Mouse (Mus musculus) regulatory T cell (primary cell): ENCODE data around the gene Gm47955.
"Not testable (repeated sequence)": the region's sequence is repeated elsewhere in the genome, so short reads cannot be mapped to it uniquely, and the experiment has no call there.

Source experiments
- in situ Hi-C: fragments of 300-600 bp; cut with MboI, MseI; formaldehyde crosslinking; loops from one replicate; pipeline ENCODE4 v1.15.1; 2025; ENCODE audit warnings: high pct_unique_total_duplicates

Gene Gm47955

DNA sequence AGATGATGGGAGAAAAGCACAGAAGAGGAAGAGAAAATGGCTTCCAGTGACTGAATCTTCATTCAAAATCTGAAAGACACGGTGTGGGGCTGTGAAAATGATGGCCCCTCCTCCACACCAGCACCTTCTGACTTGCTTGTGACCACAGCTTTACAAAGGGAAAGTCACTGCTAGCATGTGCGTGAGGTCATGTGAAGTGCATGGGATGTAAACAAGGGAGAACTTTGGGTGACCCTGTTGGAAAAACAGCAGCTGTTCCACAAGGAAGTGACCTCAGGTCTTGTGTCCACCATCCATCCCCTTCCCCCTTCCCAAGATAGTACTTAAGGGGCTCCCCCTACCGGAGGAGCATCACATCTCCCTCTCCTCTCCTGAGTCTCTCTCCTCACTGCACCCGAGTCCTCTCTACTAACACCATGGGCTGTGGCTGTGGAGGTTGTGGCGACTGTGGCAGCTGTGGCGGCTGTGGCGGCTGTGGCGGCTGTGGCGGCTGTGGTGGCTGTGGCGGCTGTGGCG is at the start of gene Gm47955:
Gene Gm47955, plus strand, starts transcription at position 417 of the 516 bp plus-strand sequence.
- in situ Hi-C loops, result no loop called here

DNA sequence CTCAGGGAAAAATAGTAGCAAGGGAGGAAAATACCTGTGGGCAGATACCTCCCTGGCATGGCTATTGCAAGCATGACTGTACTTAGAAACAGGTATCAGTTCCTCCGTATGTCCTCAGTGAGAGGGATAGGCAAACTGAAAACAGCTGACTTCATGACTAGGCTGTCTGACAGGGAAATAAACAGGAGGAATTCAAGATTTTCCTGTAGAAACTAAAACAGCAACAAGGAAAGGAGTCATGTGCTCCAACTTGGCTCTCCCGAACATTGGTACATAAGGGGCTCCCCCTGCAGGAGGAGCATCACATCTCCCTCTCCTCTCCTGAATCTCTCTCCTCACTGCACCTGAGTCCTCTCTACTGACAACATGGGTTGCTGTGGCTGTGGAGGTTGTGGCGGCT is 47.1 kb upstream of the Gm47955 start, which contains the start of gene A030005L19Rik:
Gene A030005L19Rik, plus strand, starts transcription at position 301 of the 400 bp plus-strand sequence.
- in situ Hi-C loops, result no loop called here

DNA sequence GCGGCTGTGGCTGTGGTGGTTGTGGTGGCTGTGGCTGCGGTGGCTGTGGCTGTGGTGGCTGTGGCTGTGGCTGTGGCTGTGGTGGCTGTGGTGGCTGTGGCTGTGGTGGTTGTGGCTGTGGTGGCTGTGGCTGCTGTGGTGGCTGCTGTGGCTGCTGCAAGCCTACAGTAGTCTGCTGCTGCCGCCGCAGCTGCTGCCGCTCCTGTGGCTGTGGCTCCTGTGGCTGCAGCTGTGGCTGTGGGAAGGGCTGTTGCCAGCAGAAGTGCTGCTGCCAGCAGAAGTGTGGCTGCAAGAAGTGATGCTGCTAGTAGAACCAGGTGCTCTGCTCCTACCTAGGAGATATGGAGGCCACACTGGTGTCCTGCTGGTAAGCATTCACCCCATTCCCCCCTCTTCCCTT is 46.7 kb upstream of the Gm47955 start:
- in situ Hi-C loops, result not testable (repeated sequence)

DNA sequence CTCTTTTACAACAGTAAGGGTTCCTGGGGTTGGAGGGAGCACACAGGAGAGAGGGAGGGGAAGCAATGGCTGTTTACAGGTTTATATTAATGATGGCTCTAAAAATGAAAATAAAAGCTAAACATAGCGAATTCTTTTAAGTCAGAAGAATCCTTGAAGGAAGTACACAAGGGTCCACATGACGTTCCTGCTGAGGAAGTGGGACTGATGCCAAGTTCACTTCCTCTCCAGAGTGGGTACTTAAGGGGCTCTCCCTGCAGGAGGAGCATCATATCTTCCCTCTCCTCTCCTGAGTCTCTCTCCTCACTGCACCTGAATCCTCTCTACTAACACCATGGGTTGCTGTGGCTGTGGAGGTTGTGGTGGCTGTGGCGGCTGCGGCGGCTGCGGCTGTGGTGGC is 35.4 kb upstream of the Gm47955 start, which contains the start of gene A030014E15Rik:
Gene A030014E15Rik, plus strand, starts transcription at position 268 of the 400 bp plus-strand sequence.
- in situ Hi-C loops, result no loop called here

DNA sequence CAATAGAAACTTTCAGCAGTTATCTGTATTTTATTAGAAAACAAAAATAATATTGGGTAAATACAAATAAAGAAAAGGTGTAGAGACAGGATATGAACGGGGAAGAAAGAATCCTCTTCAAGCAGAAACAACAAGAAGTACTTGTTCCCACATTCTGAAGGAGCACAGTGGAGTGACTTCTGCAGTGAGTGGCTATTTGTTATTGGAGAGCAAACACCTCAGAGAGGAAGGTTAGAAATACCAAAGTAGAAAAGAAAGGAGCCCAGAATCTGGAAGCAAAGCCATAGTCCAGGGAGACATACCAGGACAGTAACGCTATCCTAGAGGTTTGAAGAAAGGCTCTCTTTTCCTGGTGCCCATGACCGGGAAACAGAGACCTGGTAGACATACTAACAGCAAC is 29.5 kb upstream of the Gm47955 start:
- in situ Hi-C loops, result not testable (repeated sequence)

DNA sequence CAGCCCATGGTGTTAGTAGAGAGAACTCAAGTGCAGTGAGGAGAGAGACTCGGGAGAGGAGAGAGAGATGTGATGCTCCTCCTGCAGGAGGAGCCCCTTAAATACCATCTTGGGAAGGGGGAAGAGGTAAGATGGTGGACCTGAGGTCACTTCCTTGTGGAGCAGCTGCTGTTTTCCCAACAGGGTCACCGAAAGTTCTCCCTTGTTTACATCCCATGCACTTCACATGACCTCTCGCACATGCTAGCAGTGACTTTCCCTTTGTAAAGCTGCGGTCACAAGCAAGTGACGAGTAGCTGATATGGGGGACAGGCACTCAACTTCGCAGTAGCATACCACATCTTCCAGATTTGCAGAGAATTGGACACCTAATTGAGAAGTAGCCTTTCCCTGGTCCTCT is 28.8 kb upstream of the Gm47955 start, which contains the start of gene Gm6217:
Gene Gm6217, minus strand, starts transcription at position 74 of the 400 bp plus-strand sequence.
- in situ Hi-C loops, result not testable (repeated sequence)

DNA sequence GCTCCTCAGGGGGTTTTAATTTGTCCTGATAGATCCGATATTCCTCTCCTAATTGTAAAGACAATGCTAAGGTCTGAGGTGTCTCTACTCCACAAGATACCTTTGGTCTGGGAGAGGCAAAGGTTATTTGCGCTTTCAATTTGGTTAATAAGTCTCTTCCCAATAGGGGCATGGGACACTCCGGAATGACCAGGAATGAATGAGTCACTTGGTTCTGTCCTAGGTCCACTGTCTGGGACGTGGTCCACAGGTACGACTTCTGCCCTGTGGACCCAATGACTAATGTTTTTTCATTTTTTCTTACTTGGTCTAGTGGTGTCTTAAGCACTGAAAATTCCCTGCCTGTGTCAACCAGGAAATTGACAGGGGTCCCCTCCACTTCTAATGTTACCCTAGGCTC is 21.4 kb upstream of the Gm47955 start:
- in situ Hi-C loops, result no loop called here

DNA sequence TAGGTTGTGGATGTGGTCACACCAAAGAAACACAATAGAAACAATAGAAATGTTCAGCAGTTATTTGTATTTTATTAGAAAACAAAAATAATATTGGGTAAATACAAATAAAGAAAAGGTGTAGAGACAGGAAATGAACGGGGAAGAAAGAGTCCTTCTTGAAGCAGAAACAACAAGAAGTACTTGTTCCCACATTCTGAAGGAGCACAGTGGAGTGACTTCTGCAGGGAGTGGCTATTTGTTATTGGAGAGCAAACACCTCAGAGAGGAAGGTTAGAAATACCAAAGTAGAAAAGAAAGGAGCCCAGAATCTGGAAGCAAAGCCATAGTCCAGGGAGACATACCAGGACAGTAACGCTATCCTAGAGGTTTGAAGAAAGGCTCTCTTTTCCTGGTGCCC is 17.6 kb upstream of the Gm47955 start:
- in situ Hi-C loops, result loop anchor here (10.0 kb wide), 1 partner anchor 918 kb away; no protein-coding TSS in a partner anchor

DNA sequence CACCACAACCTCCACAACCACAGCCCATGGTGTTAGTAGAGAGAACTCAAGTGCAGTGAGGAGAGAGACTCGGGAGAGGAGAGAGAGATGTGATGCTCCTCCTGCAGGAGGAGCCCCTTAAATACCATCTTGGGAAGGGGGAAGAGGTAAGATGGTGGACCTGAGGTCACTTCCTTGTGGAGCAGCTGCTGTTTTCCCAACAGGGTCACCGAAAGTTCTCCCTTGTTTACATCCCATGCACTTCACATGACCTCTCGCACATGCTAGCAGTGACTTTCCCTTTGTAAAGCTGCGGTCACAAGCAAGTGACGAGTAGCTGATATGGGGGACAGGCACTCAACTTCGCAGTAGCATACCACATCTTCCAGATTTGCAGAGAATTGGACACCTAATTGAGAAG is 16.8 kb upstream of the Gm47955 start, which contains the start of gene A030003K21Rik:
Gene A030003K21Rik, minus strand, starts transcription at position 94 of the 400 bp plus-strand sequence.
- in situ Hi-C loops, result loop anchor here (10.0 kb wide), 1 partner anchor 918 kb away; no protein-coding TSS in a partner anchor

DNA sequence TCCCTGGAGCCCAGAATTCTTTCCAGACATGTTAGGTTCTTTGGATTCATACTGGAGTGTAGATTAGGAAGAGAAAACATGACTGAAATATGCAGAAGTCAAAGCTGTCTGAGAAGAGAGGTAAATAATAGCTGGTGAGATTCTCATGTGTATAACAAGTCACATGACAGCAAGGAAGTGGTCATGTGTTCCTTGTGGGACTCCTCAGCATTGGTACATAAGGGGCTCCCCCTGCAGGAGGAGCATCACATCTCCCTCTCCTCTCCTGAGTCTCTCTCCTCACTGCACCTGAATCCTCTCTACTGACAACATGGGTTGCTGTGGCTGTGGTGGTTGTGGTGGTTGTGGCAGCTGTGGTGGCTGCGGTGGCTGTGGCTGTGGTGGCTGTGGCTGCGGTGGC is 14.1 kb upstream of the Gm47955 start:
- in situ Hi-C loops, result loop anchor here (10.0 kb wide), 1 partner anchor 921 kb away; no protein-coding TSS in a partner anchor

DNA sequence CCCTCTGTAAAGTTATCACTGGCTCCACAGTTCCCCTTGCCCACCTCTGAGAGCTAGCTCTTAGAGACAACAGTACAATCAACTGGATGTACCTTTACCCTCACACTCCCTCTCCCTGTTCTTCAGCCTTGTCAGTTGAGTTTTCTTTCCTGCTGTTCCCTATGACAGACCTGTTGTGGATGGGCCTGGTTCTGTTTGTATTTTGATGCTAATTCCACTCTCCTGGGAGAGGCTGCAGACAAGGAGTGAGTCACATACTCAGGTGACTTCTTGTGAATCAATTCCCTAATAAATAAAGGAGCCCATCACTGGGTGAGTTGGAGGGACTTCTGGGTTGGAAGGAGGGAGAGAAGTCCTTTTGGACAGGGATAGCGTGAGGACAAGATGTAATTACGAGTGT is 11.5 kb upstream of the Gm47955 start:
- in situ Hi-C loops, result loop anchor here (10.0 kb wide), 1 partner anchor 924 kb away; no protein-coding TSS in a partner anchor

DNA sequence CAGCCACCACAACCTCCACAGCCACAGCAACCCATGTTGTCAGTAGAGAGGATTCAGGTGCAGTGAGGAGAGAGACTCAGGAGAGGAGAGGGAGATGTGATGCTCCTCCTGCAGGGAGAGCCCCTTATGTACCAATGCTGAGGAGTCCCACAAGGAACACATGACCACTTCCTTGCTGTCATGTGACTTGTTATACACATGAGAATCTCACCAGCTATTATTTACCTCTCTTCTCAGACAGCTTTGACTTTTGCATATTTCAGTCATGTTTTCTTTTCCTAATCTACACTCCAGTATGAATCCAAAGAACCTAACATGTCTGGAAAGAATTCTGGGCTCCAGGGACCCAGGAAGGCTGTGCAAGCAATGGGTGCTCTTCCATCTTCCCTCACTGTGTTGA is 4.2 kb upstream of the Gm47955 start, which contains the start of gene Gm7544:
Gene Gm7544, minus strand, starts transcription at position 101 of the 400 bp plus-strand sequence.
- in situ Hi-C loops, result not testable (repeated sequence)

DNA sequence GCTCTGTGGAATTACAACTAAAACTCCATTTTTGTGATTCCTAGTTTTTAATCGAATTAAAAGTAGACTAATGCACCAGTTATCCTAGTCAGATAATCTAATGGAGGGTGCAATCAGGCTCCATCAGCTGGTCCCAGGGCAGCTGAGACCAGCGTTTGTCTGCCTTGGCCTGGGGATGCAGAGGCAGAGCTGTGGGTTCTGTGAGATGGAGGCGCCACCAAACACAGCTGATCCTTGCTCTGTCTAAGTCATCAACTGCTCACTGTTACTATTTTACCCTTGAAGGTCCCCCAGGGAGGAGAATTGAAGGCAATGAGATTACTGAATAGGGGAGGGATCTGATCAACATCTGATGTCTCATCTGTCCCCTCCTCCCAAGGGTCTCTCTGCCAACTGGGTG is 6.3 kb downstream of the Gm47955 start:
- in situ Hi-C loops, result no loop called here

DNA sequence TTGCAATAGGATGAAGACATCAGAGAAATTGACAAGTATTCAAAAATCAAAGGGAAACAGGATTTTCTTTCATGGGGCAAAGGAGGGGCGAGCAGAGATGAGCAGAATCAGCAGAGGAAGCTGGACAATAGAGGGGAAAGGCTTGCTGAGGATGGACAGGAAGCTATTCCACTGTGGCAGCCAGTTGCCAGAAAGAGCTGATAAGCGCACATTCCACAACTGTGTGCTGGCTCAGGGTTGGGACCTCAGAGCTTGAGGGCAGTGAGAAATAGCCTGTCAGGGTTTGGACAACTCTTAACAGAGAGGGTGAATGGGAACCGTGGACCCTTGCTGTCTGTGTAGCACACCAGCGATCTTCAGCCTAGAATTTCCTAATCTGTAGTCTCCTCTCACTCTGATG is 12.0 kb downstream of the Gm47955 start:
- in situ Hi-C loops, result no loop called here

DNA sequence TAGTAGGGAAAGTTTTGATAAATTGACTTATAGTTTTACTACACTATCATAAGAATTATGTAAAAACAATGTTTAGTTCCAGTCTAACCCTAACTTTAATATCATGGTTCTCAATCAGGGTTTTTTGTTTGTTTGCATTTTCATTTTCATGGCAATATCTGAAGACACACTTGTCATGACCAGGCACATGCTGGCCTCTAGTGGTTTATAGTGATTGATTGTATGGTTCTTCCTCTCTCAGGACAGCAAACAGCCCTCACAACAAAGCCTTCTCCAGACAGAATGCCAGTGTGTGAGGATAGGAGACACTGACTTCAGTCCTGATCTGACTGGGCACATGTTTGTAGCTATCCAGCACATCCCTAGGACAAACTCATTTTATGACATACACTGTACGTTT is 13.2 kb downstream of the Gm47955 start:
- in situ Hi-C loops, result no loop called here

DNA sequence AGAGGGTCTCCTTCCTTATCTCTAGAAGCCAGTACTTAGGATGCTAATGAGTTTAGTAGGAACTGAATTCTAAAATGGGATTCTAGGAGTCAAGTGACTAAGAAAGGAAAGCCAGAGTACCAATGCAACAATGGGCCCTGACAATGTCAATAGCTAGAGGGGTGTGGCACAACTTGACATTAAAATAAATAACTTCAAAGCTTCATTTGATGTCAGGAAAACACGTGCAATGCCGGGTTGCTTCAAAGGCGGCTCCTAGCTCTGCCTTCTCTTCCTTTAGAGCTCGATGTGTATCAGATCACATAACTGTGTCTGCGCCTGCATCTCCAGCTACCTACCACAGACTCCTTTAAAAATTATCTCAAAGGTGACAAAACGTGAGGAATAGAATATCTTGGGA is 13.8 kb downstream of the Gm47955 start:
- in situ Hi-C loops, result no loop called here

DNA sequence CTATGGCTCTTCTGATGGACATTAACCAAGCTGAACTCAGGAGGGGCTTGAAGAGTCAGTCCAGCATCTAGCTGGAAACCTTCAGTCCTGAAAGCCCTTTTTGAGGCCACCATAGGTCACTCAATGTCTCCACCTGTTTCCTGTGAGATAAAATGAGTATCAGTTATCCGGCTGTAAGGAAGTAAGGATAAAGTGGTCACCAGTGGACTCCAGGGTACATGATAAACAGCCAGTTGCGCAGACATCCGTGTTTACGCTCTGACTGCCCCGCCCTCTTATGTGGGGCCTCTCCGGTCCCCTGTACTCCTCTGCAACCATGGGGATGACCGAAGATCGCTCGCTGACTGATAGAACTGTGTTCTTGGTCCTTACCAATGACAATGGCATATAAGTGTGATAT is 14.3 kb downstream of the Gm47955 start:
- in situ Hi-C loops, result no loop called here

DNA sequence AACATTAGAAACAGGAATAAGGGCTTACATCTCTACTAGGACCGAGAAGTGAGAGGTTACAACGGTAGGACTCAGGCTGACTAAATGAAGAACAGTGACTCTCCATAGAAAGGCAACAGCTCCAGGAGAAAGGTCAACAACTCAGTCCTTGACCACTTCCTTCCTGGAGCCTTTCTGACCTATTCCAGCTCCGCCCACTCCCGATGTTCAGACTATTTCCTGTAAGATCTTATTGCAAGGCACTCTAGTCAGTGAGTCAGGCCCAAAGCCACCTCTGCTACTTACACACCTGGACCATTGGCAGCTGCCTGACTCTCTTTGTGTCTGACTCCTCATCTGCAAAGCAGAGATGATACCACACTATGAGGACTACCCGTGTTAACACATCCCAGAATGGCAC is 15.7 kb downstream of the Gm47955 start:
- in situ Hi-C loops, result no loop called here

DNA sequence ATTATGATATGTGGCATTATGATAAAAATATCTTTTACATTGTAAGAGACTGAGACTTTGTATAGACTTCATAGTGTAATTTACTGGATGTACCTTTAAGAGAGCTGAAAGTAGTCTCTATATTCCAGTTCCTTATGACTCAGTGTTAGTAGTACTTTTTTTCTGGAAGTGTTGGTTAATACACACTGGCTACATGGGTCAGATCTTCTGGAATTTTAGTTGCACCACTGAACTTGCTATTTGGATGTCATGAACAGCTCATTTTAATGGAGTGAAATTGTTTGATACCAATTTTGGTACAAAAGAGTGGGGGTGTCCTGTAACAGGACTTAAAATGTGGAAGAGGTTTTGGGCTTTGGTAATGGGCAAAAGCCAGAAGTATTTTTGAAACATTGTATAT is 17.8 kb downstream of the Gm47955 start:
- in situ Hi-C loops, result no loop called here

DNA sequence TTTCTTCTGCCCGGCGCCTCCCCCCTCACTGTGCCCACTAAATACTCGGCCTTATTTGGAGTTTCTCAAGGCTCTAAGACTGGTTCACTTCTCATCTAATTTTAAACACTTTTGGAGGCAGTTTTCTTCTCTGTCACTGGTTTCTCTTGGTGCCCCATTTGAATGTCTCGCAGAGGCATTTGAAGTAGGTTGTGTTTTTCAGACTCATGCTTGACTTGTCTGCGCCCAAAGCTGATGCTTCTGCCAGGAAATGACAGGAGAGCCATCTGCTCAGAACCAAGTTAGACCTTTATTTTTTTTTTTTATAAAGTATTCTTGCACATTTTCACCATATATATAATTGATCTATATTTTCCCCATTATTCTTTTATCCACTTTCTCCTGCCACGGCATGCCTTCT is 26.7 kb downstream of the Gm47955 start:
- in situ Hi-C loops, result loop anchor here (5.0 kb wide), 1 partner anchor 199 kb away; no protein-coding TSS in a partner anchor

DNA sequence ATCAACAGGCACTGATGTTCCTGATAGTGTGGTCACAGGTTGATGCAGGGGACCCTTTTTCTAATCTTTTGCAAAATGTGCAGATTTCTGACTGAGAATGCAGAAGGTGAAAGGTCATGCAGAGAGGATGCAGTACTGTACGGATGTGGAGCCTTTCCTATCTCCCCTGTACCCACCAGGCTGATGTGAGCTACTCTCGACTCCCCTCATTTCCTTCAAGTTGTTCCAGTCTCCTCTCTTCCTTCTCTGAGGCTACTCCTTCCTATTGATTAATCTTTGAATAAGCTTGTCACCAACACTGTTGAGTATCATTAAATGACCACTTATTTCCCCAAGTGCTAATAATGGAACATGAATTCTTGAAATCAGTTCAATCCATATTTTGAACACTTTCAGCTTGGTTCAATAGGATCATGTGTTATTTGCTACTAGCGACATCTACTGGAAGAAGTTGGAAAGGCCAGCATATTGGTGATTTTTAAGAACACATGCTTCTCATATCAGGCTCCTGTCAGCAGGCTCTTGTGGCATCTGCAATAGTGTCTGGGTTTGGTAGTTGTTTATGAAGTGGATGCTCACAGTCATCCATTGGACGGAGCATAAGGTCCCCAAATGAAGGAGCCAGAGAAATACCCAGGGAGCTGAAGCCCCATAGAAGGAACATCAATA is 27.6 kb downstream of the Gm47955 start:
- in situ Hi-C loops, result loop anchor here (5.0 kb wide), 1 partner anchor 200 kb away; no protein-coding TSS in a partner anchor

DNA sequence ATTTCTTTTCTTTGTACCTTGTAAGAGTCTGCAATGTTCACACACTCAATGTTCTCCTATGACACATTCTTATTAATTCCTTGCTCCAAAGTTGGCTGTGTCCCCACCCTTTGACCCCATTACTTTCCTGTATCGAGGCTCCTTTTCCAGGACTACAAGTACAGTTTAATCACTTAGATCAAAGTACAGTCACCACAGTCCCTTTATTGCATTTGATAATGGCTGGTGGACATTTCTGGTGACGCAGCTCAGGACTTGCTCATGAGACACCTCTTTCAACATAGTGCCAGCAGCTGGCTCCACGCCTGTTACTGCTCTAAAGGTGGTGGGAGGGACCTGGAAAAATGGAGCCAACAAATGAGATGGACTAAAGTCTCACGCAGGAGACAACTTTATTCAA is 31.0 kb downstream of the Gm47955 start:
- in situ Hi-C loops, result no loop called here

DNA sequence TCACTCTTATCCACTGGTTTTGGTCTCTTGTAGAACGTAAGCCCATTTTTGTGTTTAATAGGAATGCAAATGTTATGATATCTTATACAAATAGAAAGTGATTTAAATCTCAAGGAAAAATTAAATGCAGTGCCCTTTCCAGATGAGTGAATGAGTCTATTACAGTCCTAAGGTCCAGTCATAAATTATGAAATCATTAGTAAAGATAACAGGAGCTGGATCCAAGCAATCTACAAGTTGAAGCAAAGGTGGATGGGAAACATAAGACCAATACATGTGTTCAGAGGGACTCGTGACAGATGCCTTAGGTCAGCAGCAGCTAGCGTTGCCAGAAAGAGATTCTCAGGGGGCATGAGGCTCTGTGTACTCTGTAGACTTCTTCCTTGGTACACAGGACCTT is 31.5 kb downstream of the Gm47955 start:
- in situ Hi-C loops, result no loop called here
